19 mouse cellular contexts compared by ENCODE assay signal in the genomic region with DNA sequence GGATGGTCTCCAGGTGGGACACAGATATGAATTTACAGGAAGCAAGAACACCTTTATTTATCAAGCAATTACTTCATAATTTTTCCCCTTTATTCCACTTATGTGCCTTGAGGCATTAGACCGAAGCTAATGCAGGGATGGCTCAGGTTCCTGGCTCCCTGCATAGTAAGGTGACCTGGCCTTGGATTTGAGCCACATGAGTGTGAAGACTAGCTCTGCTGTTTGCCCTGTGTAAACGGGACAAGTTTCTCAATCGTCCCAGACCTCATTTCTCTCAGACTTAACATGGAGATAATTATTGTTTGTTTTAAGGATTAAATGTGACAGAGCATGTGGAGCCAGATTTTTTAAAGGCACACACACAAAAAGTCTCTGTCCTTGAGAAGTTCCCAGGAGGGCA.
A peak's percentile ranks its signal among the peaks of the same experiment; 100 is the strongest.
DNase-seq lines count a peak whose midpoint lies in the region; ATAC-seq lines count a peak whose summit lies in the region.
"Had no signal": no experiment of that assay in that cellular context is flagged by ENCODE, and none has a peak within 500 bp of the region (broad histone marks: within the 10 kb centered on the region; RNA-seq: fewer than 3 reads in every experiment).

No protein-coding gene starts in this region.

- H3K4me2 ChIP-seq in liver, embryonic 16.5 days (ENCODE audit: low read depth, low read length), result no peak overlapping the region
- no peak overlapping the region for H3K4me2 ChIP-seq in liver, embryonic 12.5 days
- H3K4me2 ChIP-seq: forebrain, embryonic 12.5 days; heart, embryonic 12.5 days; hindbrain, embryonic 12.5 days; limb, embryonic 13.5 days had no signal

- DNase-seq in heart, postnatal 10 days, result peak; percentile 39 to 42
- no peak for DNase-seq in heart, adult 11 months
- DNase-seq in gonadal fat pad, adult 2 months (ENCODE audit: low read depth), result peak; percentile 50
- peak; percentile 73 to 75 for DNase-seq in kidney, postnatal 25 days
- DNase-seq: adrenal gland, adult 8-10 months; lung, postnatal 10 days; right cerebral cortex, postnatal 14 days; thymus, adult 2 months had no signal

- peak; percentile 32; the same call in 1 of the 2 replicates for ATAC-seq in liver, embryonic 16.5 days (ENCODE audit: low read depth)
- no peak for ATAC-seq in liver, embryonic 12.5 days
- ATAC-seq in megakaryocyte progenitor cell, adult 5-6 weeks (replicated peaks; ENCODE audit: poor library complexity), result no peak
- ATAC-seq: activated CD4-positive, CD25-positive, alpha-beta regulatory T cell, adult 4 months; intestine, postnatal 0 days had no signal

- WGBS in liver, embryonic 16.5 days (ENCODE audit: insufficient replicate concordance), result 47% methylated on average over 3 of the region's 3 CpGs
- WGBS in liver, embryonic 12.5 days (ENCODE audit: insufficient replicate concordance), result 64% methylated on average over 3 of the region's 3 CpGs

- no peaks in the 10 kb centered on the region for H3K27me3 ChIP-seq in liver, embryonic 16.5 days (ENCODE audit: control insufficient read depth, insufficient read depth, low read depth, low read length)
- H3K27me3 ChIP-seq in liver, embryonic 12.5 days (replicated peaks), result no peaks in the 10 kb centered on the region
- H3K27me3 ChIP-seq: forebrain, embryonic 12.5 days; heart, embryonic 12.5 days; hindbrain, embryonic 12.5 days; limb, embryonic 13.5 days; megakaryocyte, embryonic 14.5 days had no signal

- no peak overlapping the region for H3K9ac ChIP-seq in liver, embryonic 16.5 days (ENCODE audit: low read depth, low read length)
- no peak overlapping the region for H3K9ac ChIP-seq in liver, embryonic 12.5 days
- H3K9ac ChIP-seq: forebrain, embryonic 12.5 days; heart, embryonic 12.5 days; hindbrain, embryonic 12.5 days; limb, embryonic 13.5 days had no signal

- H3K36me3 ChIP-seq in liver, embryonic 16.5 days (ENCODE audit: control insufficient read depth, insufficient read depth), result no peaks in the 10 kb centered on the region
- H3K36me3 ChIP-seq in liver, embryonic 12.5 days, result no peaks in the 10 kb centered on the region
- H3K36me3 ChIP-seq: forebrain, embryonic 12.5 days; heart, embryonic 12.5 days; hindbrain, embryonic 12.5 days; limb, embryonic 13.5 days had no signal

- H3K9me3 ChIP-seq in liver, embryonic 16.5 days (replicated peaks; ENCODE audit: control insufficient read depth, low read length), result no peaks in the 10 kb centered on the region
- no peaks in the 10 kb centered on the region for H3K9me3 ChIP-seq in liver, embryonic 12.5 days (replicated peaks)
- H3K9me3 ChIP-seq: forebrain, embryonic 12.5 days; heart, embryonic 12.5 days; hindbrain, embryonic 12.5 days; limb, embryonic 13.5 days; megakaryocyte, embryonic 14.5 days had no signal

- intact Hi-C loops in heart, postnatal 10 days (cut with DNase I), result no loop called here

- H3K4me3 ChIP-seq in liver, embryonic 16.5 days (ENCODE audit: low read depth, low read length), result no peak overlapping the region
- H3K4me3 ChIP-seq in liver, embryonic 12.5 days, result no peak overlapping the region
- H3K4me3 ChIP-seq: forebrain, embryonic 12.5 days; heart, embryonic 12.5 days; hindbrain, embryonic 12.5 days; limb, embryonic 13.5 days; megakaryocyte, embryonic 14.5 days had no signal

- H3K4me1 ChIP-seq in liver, embryonic 16.5 days (ENCODE audit: control insufficient read depth, low read depth, low read length), result no peaks in the 10 kb centered on the region
- no peaks in the 10 kb centered on the region for H3K4me1 ChIP-seq in liver, embryonic 12.5 days
- H3K4me1 ChIP-seq: forebrain, embryonic 12.5 days; heart, embryonic 12.5 days; hindbrain, embryonic 12.5 days; limb, embryonic 13.5 days; megakaryocyte, embryonic 14.5 days had no signal

- H3K27ac ChIP-seq in liver, embryonic 16.5 days (ENCODE audit: low read length), result no peak overlapping the region
- no peak overlapping the region for H3K27ac ChIP-seq in liver, embryonic 12.5 days
- H3K27ac ChIP-seq: forebrain, embryonic 12.5 days; hindbrain, embryonic 12.5 days; limb, embryonic 13.5 days; stomach, postnatal 0 days had no signal
